Mouse (Mus musculus): ENCODE data around the gene Dgki.

The Dgki gene

DNA sequence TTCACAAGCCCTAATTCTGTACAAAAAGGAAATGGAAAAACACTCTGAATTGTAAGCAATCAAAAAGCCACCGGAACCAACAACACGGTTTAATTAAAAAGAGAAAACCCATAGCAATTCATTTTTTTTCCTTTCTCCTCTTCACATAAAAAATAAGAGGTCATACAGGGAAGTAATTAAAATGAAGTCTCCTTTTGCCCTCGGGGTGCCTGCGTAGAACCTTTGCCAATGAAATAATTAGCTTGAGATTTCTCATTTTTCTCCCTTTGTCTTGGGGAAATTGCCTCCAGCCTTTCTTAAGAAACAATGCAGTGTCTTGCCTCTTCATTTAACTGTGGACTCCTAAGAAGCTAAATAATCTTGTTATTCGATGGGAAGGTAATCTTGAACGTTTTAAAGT, 388.4 kb downstream of the Dgki start:
- in situ Hi-C loops (cut with MboI; ENCODE audit: low pct_unique_long_range_greater_than_20kb in 1 of 2, low sequenced_read_pairs in 2 of 2, unreplicated experiment in 1 of 2): loop anchor here in 1 of 2 experiments (25.0 kb wide), 1 partner anchor 224 kb away; no protein-coding TSS in a partner anchor

GRCm38 (mm10) chr6:36907191-36907590, 392.8 kb downstream of the Dgki start:
- in situ Hi-C loops (cut with MboI; ENCODE audit: low pct_unique_long_range_greater_than_20kb in 1 of 2, low sequenced_read_pairs in 2 of 2, unreplicated experiment in 1 of 2): loop anchor here in 1 of 2 experiments (25.0 kb wide), 1 partner anchor 220 kb away; no protein-coding TSS in a partner anchor

DNA sequence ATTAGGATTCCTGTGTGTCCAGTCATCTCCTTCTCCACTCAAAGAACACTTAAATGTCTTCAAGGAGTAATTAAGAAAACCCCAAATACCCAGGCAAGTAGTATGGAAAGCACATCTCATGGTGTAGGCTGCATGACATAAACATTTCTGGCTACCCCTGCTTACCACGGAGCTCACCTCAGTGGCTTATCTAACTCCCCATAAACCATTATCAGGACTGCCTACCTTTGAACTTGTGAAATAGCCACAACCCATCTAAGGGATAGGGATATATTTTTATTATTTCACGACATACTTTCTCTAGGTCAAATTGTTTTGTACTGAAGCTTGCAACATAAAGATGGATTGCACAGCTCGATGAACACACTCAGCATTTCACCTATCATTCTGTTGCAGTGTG, 394.0 kb downstream of the Dgki start:
- in situ Hi-C loops (cut with MboI; ENCODE audit: low pct_unique_long_range_greater_than_20kb in 1 of 2, low sequenced_read_pairs in 2 of 2, unreplicated experiment in 1 of 2): loop anchor here in 1 of 2 experiments (25.0 kb wide), 1 partner anchor 219 kb away; no protein-coding TSS in a partner anchor

GRCm38 (mm10) chr6:36904911-36905310, 395.1 kb downstream of the Dgki start:
- in situ Hi-C loops (cut with MboI; ENCODE audit: low pct_unique_long_range_greater_than_20kb in 1 of 2, low sequenced_read_pairs in 2 of 2, unreplicated experiment in 1 of 2): loop anchor here in 1 of 2 experiments (25.0 kb wide), 1 partner anchor 218 kb away; no protein-coding TSS in a partner anchor

DNA sequence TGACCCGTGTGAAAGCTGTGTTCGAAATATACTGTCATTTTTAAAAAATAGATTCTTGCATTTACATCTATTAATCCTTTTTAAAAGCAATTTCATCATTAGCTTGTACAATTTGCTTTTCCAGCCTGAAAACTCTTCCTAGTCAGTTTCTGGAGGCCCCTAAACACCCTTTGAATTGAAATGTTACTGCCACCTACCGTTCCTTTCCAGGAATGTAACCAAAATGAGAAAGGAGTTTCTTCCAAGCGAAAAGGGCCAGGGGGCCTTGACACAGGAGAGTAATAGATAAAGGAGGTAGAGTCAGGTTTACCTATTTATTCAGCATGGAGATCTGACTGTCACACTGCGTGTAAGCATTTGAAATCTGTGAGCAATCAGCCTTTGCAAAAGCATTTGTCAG, 396.2 kb downstream of the Dgki start:
- in situ Hi-C loops (cut with MboI; ENCODE audit: low pct_unique_long_range_greater_than_20kb in 1 of 2, low sequenced_read_pairs in 2 of 2, unreplicated experiment in 1 of 2): loop anchor here in 1 of 2 experiments (25.0 kb wide), 1 partner anchor 217 kb away; no protein-coding TSS in a partner anchor

GRCm38 (mm10) chr6:36903159-36903794, 396.7 kb downstream of the Dgki start:
- in situ Hi-C loops (cut with MboI; ENCODE audit: low pct_unique_long_range_greater_than_20kb in 1 of 2, low sequenced_read_pairs in 2 of 2, unreplicated experiment in 1 of 2): loop anchor here in 1 of 2 experiments (25.0 kb wide), 1 partner anchor 216 kb away; no protein-coding TSS in a partner anchor

DNA sequence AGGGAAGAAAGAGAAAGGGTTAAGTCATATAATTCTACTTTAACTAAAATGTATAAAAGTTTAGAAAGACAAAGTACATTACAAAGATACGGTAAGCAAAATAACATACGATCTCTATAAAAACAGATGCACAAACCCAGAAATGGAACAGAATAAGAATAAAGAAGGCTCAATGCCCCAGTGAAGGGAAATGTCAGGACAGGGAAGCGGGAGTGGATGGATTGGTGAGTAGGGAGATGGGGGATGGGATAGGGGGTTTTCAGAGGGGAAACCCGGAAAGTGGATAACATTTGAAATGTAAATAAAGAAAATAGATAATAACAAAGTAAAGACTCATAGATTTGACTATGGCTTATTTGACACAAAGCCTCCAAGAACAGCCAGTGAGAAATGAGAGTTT, 400.1 kb downstream of the Dgki start:
- in situ Hi-C loops (cut with MboI; ENCODE audit: low pct_unique_long_range_greater_than_20kb in 1 of 2, low sequenced_read_pairs in 2 of 2, unreplicated experiment in 1 of 2): loop anchor here in 1 of 2 experiments (25.0 kb wide), 1 partner anchor 213 kb away; no protein-coding TSS in a partner anchor

DNA sequence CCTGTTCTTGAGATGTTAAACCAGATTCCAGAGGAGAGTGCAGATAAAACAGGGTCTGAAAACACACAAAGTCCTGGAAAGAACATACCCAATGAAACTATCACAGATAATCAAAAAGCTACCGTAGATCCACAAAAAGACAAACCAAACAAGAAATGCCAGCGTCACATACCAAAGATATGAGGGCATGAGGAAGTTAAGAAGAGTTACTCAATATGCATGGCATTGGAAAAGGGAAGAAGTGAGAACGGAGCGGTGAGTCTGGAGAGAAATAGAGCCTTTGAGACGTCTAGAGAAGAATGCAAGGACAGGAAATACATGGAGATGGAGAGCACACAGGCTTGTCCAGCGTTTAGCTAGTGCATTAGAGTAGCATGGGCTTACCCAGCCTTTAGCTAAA, 401.6 kb downstream of the Dgki start:
- in situ Hi-C loops (cut with MboI; ENCODE audit: low pct_unique_long_range_greater_than_20kb in 1 of 2, low sequenced_read_pairs in 2 of 2, unreplicated experiment in 1 of 2): no loop called here

- in situ Hi-C loops (cut with MboI; ENCODE audit: low pct_unique_long_range_greater_than_20kb in 1 of 2, low sequenced_read_pairs in 2 of 2, unreplicated experiment in 1 of 2): no loop called here
These were observed 402.3 kb downstream of the Dgki start for GRCm38 (mm10) chr6:36897616-36898149.

DNA sequence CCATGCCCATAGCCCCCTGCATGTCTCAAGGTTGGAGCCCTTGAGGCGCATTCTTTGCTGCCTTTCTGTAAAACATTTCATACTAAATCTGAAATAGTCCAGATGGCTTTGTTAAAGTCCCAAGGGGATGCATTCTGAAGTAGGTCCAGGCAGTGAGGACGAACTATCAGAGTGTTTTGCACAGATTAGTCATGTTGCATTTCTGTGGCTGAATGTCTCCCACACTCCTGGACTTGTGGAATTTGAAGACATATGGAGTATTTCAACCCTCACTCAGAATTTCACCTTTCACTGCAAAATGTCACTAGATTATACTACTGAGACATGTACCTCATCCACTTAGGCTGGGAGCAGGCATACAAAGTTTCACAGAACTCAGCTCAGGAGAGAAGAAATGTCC, 403.3 kb downstream of the Dgki start:
- in situ Hi-C loops (cut with MboI; ENCODE audit: low pct_unique_long_range_greater_than_20kb in 1 of 2, low sequenced_read_pairs in 2 of 2, unreplicated experiment in 1 of 2): no loop called here

- in situ Hi-C loops (cut with MboI; ENCODE audit: low pct_unique_long_range_greater_than_20kb in 1 of 2, low sequenced_read_pairs in 2 of 2, unreplicated experiment in 1 of 2): no loop called here
These were observed 408.2 kb downstream of the Dgki start for GRCm38 (mm10) chr6:36891820-36892219.

DNA sequence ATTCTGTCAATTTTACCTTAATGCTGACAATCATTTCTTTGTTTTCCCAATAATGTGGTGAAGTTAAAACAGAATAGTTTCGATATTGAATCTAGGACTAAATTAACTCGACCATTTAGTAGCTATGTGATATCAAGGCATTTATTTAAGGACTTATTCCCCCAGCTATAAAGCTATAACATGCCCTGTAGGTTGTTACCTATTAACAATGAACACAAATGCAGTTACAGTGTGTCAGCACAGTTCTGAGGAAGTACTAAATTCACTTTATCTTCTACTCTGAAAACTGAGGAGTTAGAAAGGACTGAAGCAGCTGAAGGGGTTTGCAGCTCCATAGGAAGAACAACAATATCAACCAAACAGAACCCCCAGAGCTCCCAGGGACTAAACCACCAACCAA, 409.2 kb downstream of the Dgki start:
- in situ Hi-C loops (cut with MboI; ENCODE audit: low pct_unique_long_range_greater_than_20kb in 1 of 2, low sequenced_read_pairs in 2 of 2, unreplicated experiment in 1 of 2): no loop called here

DNA sequence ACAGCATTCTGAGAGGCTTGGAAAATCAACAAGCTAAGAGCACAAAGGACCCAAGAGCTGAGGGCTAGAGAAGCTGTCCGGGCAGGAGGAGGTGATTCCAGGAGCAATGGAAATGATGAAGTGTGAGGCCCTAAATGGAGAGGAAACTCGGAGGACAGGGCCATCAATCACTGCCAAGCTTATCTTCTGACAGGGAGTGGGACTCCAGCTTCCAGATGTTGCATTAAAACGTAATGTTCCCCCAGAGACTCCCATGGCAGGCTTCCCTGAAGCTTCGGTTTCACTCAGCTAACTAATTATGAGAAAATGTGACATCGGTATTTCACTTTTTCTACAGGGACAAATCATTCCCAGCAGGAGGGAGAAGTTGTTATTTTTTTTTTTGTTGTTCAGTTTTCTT, 409.7 kb downstream of the Dgki start:
- in situ Hi-C loops (cut with MboI; ENCODE audit: low pct_unique_long_range_greater_than_20kb in 1 of 2, low sequenced_read_pairs in 2 of 2, unreplicated experiment in 1 of 2): no loop called here

GRCm38 (mm10) chr6:36881309-36881708, 418.7 kb downstream of the Dgki start:
- in situ Hi-C loops (cut with MboI; ENCODE audit: low pct_unique_long_range_greater_than_20kb in 1 of 2, low sequenced_read_pairs in 2 of 2, unreplicated experiment in 1 of 2): no loop called here

DNA sequence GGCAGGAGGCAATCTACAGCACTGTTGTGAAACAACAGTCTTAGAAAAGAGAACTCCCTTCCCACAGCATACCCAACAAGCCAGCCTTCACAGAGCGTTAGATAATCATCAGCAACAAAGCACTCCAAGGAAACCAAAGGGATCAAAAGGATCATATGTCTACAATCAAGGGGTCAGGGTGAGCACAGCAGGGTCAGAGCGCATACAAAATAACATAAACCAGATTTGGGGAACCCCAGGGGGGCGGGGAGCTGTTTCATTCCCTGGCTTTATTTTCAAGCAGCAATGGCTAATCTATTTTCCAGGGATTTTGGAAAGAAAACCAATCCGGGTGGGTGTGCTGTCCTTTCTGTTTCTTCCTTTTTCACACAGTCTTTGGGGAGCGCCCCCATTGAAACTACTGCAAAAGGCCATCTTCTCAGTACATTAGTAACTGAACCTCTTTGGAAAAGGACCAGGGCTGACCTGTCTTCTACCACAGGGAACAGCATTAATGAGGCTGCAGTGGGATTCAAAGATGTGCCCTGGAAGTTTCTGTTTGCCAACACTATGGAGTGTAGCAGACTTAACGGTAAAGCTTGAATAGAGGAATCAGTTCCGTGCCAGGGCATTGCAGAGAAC, 419.2 kb downstream of the Dgki start:
- in situ Hi-C loops (cut with MboI; ENCODE audit: low pct_unique_long_range_greater_than_20kb in 1 of 2, low sequenced_read_pairs in 2 of 2, unreplicated experiment in 1 of 2): no loop called here

GRCm38 (mm10) chr6:36877399-36877798, 422.6 kb downstream of the Dgki start:
- in situ Hi-C loops (cut with MboI; ENCODE audit: low pct_unique_long_range_greater_than_20kb in 1 of 2, low sequenced_read_pairs in 2 of 2, unreplicated experiment in 1 of 2): no loop called here

- in situ Hi-C loops (cut with MboI; ENCODE audit: low pct_unique_long_range_greater_than_20kb in 1 of 2, low sequenced_read_pairs in 2 of 2, unreplicated experiment in 1 of 2): no loop called here
These were observed 423.6 kb downstream of the Dgki start for GRCm38 (mm10) chr6:36876426-36876825.

- in situ Hi-C loops (cut with MboI; ENCODE audit: low pct_unique_long_range_greater_than_20kb in 1 of 2, low sequenced_read_pairs in 2 of 2, unreplicated experiment in 1 of 2): no loop called here
These were observed 424.1 kb downstream of the Dgki start for GRCm38 (mm10) chr6:36875926-36876325.

- in situ Hi-C loops (cut with MboI; ENCODE audit: low pct_unique_long_range_greater_than_20kb in 1 of 2, low sequenced_read_pairs in 2 of 2, unreplicated experiment in 1 of 2): no loop called here
These were observed 427.1 kb downstream of the Dgki start for GRCm38 (mm10) chr6:36872876-36873275.

DNA sequence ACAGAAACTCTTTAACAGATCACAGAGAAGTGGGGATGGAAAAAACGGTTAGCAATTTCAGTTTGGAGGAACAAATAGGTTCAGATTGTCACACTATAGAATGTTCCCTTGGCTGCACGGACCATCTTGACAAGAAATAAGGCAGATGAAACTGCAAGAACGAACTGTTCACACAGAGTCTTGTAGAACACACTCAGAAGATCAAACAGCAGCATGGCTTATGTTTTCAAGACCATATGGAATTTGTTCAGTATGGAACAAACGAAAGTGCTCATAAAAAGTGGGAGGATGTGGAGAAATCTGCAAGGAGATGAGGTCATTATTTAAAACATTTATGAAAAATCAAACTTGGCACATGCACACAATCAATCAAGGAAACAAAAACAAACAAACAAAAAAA, 431.8 kb downstream of the Dgki start:
- in situ Hi-C loops (cut with MboI; ENCODE audit: low pct_unique_long_range_greater_than_20kb in 1 of 2, low sequenced_read_pairs in 2 of 2, unreplicated experiment in 1 of 2): no loop called here
